Mouse (Mus musculus): ENCODE measurements around the gene Ank3.

Gene Ank3

GRCm38 (mm10) chr10:69859848-69860479, 461.4 kb downstream of the Ank3 start:
- DNase-seq: no peak

- DNase-seq: no peak
These were observed 464.3 kb downstream of the Ank3 start for GRCm38 (mm10) chr10:69862829-69863228.

GRCm38 (mm10) chr10:69870348-69870747, 471.8 kb downstream of the Ank3 start:
- DNase-seq: peak; percentile 83

GRCm38 (mm10) chr10:69870947-69871346, 472.4 kb downstream of the Ank3 start:
- DNase-seq: no peak

GRCm38 (mm10) chr10:69872182-69872741, 473.7 kb downstream of the Ank3 start:
- DNase-seq: no peak

- DNase-seq: no peak
These were observed 474.3 kb downstream of the Ank3 start for GRCm38 (mm10) chr10:69872892-69873291.

- no peak for DNase-seq
These were observed 476.2 kb downstream of the Ank3 start for GRCm38 (mm10) chr10:69874806-69875205.

- DNase-seq: no peak
These were observed 485.5 kb downstream of the Ank3 start for GRCm38 (mm10) chr10:69883935-69884680.

- DNase-seq: peak; percentile 64
These were observed 489.8 kb downstream of the Ank3 start for GRCm38 (mm10) chr10:69888399-69888798.

GRCm38 (mm10) chr10:69889779-69890178, 491.2 kb downstream of the Ank3 start:
- peak; percentile 50 for DNase-seq

GRCm38 (mm10) chr10:69890389-69890985, 491.9 kb downstream of the Ank3 start:
- no peak for DNase-seq

GRCm38 (mm10) chr10:69892162-69892561, 493.6 kb downstream of the Ank3 start:
- no peak for DNase-seq

- DNase-seq: no peak
These were observed 497.0 kb downstream of the Ank3 start for GRCm38 (mm10) chr10:69895606-69896005.

GRCm38 (mm10) chr10:69897927-69898326, 499.4 kb downstream of the Ank3 start:
- DNase-seq: no peak

GRCm38 (mm10) chr10:69898821-69899220, 500.2 kb downstream of the Ank3 start:
- no peak for DNase-seq

- DNase-seq: no peak
These were observed 501.2 kb downstream of the Ank3 start for GRCm38 (mm10) chr10:69899788-69900187.

- DNase-seq: no peak
These were observed 503.5 kb downstream of the Ank3 start for GRCm38 (mm10) chr10:69902024-69902423.

- DNase-seq: peak; percentile 39
These were observed 505.7 kb downstream of the Ank3 start for GRCm38 (mm10) chr10:69904321-69904720.

GRCm38 (mm10) chr10:69907795-69908764, 509.5 kb downstream of the Ank3 start:
- DNase-seq: peak; percentile 93

- DNase-seq: peak; percentile 25
These were observed 511.3 kb downstream of the Ank3 start for GRCm38 (mm10) chr10:69909856-69910255.

- DNase-seq: peak; percentile 91
These were observed 511.7 kb downstream of the Ank3 start for GRCm38 (mm10) chr10:69910304-69910703.

- DNase-seq: peak; percentile 61
These were observed 512.2 kb downstream of the Ank3 start for GRCm38 (mm10) chr10:69910726-69911125.
